Mouse (Mus musculus) kidney, postnatal 0 days (tissue): Measurements from ENCODE around the gene Hibadh. TPM values are rescaled to one million over a fixed set of nuclear protein-coding genes. Genes with fewer than 3 reads are reported as not detected.
A peak's percentile ranks its signal among the peaks of the same experiment; 100 is the strongest.
"Not testable (repeated sequence)": the region's sequence is repeated elsewhere in the genome, so short reads cannot be mapped to it uniquely, and the experiment has no call there.

Experiments
- ATAC-seq: fragments of 200-750 bp; cut with Nextera tagmentation; replicated peaks from 2 replicates; pipeline ENCODE4 v1.8.0; 2017; ENCODE audit warnings: low read depth, moderate number of reproducible peaks, moderate TSS enrichment, moderate library complexity; ENCODE audit not compliant: low FRiP score
- DNase-seq: peaks from one replicate; pipeline ENCODE4 v3.0.0-alpha.2; 2016; ENCODE audit warnings: low spot score
- H3K27ac ChIP-seq: fragments of 300-500 bp; sonication (generic); 2 replicates; pipeline ENCODE4 v1.5.1; 2014; ENCODE audit warnings: mild to moderate bottlenecking
- H3K27me3 ChIP-seq: fragments of 300-500 bp; sonication (generic); 2 replicates; pipeline ENCODE4 v1.6.1; 2014; ENCODE audit warnings: low read length, mixed read lengths; ENCODE audit not compliant: insufficient read depth
- H3K36me3 ChIP-seq: fragments of 300-500 bp; sonication (generic); 2 replicates; pipeline ENCODE4 v1.6.1; 2014; ENCODE audit warnings: low read length, mixed read lengths; ENCODE audit not compliant: insufficient read depth
- H3K4me1 ChIP-seq: fragments of 300-500 bp; sonication (generic); replicated peaks from 2 replicates; pipeline ENCODE4 v1.6.1; 2014; ENCODE audit warnings: antibody characterized with exemption, low read length, mixed read lengths; ENCODE audit not compliant: insufficient read depth
- H3K4me2 ChIP-seq: fragments of 300-500 bp; sonication (generic); 2 replicates; pipeline ENCODE4 v1.6.1; 2014; ENCODE audit warnings: mild to moderate bottlenecking, low read length, moderate library complexity, mixed read lengths
- H3K4me3 ChIP-seq: fragments of 300-500 bp; sonication (generic); replicated peaks from 2 replicates; pipeline ENCODE4 v1.5.1; 2014; ENCODE audit warnings: low read depth, low read length
- H3K9ac ChIP-seq: fragments of 300-500 bp; sonication (generic); 2 replicates; pipeline ENCODE4 v1.6.1; 2014; ENCODE audit warnings: low read depth, low read length
- H3K9me3 ChIP-seq: fragments of 300-500 bp; sonication (generic); replicated peaks from 2 replicates; pipeline ENCODE4 v1.6.1; 2016; ENCODE audit warnings: low read length, inconsistent platforms, mixed read lengths
- CTCF ChIP-seq: IDR thresholded peaks from 2 replicates; pipeline ENCODE4 v1.5.1; 2016; ENCODE audit warnings: antibody characterized with exemption, low read depth, mild to moderate bottlenecking, moderate library complexity
- WGBS: fragments of 180-500 bp; shearing (Covaris S2); extraction: QIAGEN DNeasy Blood & Tissue Kit; methylation state at CpG from one replicate; pipeline ENCODE4 v1.1.7; 2014; 5-methylcytosine and 5-hydroxymethylcytosine counted together
- polyA plus RNA-seq: library from polyadenylated mRNA; unstranded; fragments of >200 nt; fragmentation: Nextera tagmentation; extraction: Ambion mirVana; gene quantifications from 2 replicates; pipeline ENCODE4 v1.2.1, GENCODE M21; 2015

Gene Hibadh
- polyA plus RNA-seq, 1 experiment from 2014 or later, result 217 TPM

- no peak overlapping the region for H3K4me3 ChIP-seq
- TF ChIP-seq CTCF, result no peak
- peak; percentile 79 for DNase-seq
- peak overlapping the region; percentile 55 for H3K27ac ChIP-seq
- H3K27me3 ChIP-seq, result no peaks in the 10 kb centered on the region
- H3K9ac ChIP-seq, result no peak overlapping the region
- peak; percentile 74 for ATAC-seq
- H3K9me3 ChIP-seq, result no peaks in the 10 kb centered on the region
- peak overlapping the region; percentile 32 for H3K4me2 ChIP-seq
- no peaks in the 10 kb centered on the region for H3K36me3 ChIP-seq
- 36% methylated on average over 4 of the region's 4 CpGs for WGBS
- H3K4me1 ChIP-seq, result peaks cover 5% of the 10 kb centered on the region; the same call in 1 of the 2 replicates
Observed at GRCm38 (mm10) chr6:52675222-52675921, 35.2 kb upstream of the Hibadh start.

GRCm38 (mm10) chr6:52674541-52674940 lies 34.4 kb upstream of the Hibadh start:
- 0 out of 2 replicates have a peak overlapping the region, but pooled peaks have one; percentile 55 for H3K27ac ChIP-seq
- H3K4me1 ChIP-seq, result peaks cover 5% of the 10 kb centered on the region; the same call in 1 of the 2 replicates
- no peaks in the 10 kb centered on the region for H3K9me3 ChIP-seq
- no peak for TF ChIP-seq CTCF
- DNase-seq (no peak), ATAC-seq (no peak)
- H3K9ac ChIP-seq, result no peak overlapping the region
- no peaks in the 10 kb centered on the region for H3K36me3 ChIP-seq
- 55% methylated on average over 12 of the region's 12 CpGs for WGBS
- no peaks in the 10 kb centered on the region for H3K27me3 ChIP-seq
- no peak overlapping the region for H3K4me3 ChIP-seq
- no peak overlapping the region for H3K4me2 ChIP-seq

GRCm38 (mm10) chr6:52673706-52674105 lies 33.5 kb upstream of the Hibadh start:
- Histone ChIP-seq H3K4me3 (no peak overlapping the region), H3K9ac (no peak overlapping the region), H3K4me2 (no peak overlapping the region), H3K9me3 (no peaks in the 10 kb centered on the region), H3K36me3 (no peaks in the 10 kb centered on the region), H3K4me1 (peaks cover 5% of the 10 kb centered on the region; the same call in 1 of the 2 replicates), H3K27me3 (no peaks in the 10 kb centered on the region), H3K27ac (no peak overlapping the region)
- no peak for TF ChIP-seq CTCF
- DNase-seq, result no peak
- 91% methylated on average over 7 of the region's 7 CpGs for WGBS
- no peak for ATAC-seq

GRCm38 (mm10) chr6:52672539-52672938 lies 32.4 kb upstream of the Hibadh start:
- Histone ChIP-seq H3K4me2 (no peak overlapping the region), H3K27ac (no peak overlapping the region), H3K9ac (no peak overlapping the region), H3K4me3 (no peak overlapping the region), H3K9me3 (no peaks in the 10 kb centered on the region), H3K4me1 (peaks cover 5% of the 10 kb centered on the region; the same call in 1 of the 2 replicates), H3K27me3 (no peaks in the 10 kb centered on the region), H3K36me3 (no peaks in the 10 kb centered on the region)
- WGBS, result 58% methylated on average over 2 of the region's 2 CpGs
- ATAC-seq (no peak), DNase-seq (no peak)
- TF ChIP-seq CTCF, result no peak

GRCm38 (mm10) chr6:52671791-52672190 lies 31.6 kb upstream of the Hibadh start:
- Histone ChIP-seq H3K9ac (no peak overlapping the region), H3K36me3 (no peaks in the 10 kb centered on the region), H3K27me3 (no peaks in the 10 kb centered on the region), H3K4me2 (no peak overlapping the region), H3K4me3 (no peak overlapping the region), H3K9me3 (no peaks in the 10 kb centered on the region), H3K4me1 (peaks cover 5% of the 10 kb centered on the region; the same call in 1 of the 2 replicates), H3K27ac (no peak overlapping the region)
- ATAC-seq (no peak), DNase-seq (no peak)
- WGBS, result 18% methylated on average over 8 of the region's 8 CpGs
- TF ChIP-seq CTCF, result no peak

GRCm38 (mm10) chr6:52669878-52670277 lies 29.7 kb upstream of the Hibadh start:
- not testable (repeated sequence) for H3K27me3 ChIP-seq, H3K4me2 ChIP-seq, H3K27ac ChIP-seq, H3K4me3 ChIP-seq, H3K9me3 ChIP-seq, H3K9ac ChIP-seq, DNase-seq, H3K36me3 ChIP-seq, H3K4me1 ChIP-seq, ATAC-seq
- 42% methylated on average over 2 of the region's 2 CpGs for WGBS
- 0 out of 2 replicates have a peak, but pooled peaks have one; percentile 6 for TF ChIP-seq CTCF
